Mouse (Mus musculus): ENCODE data around the gene Slc25a53.
A peak's percentile ranks its signal among the peaks of the same experiment; 100 is the strongest.

- TF ChIP-seq CTCF (IDR thresholded peaks at IDR 0.05; ENCODE audit: borderline replicate concordance, extremely low read depth, insufficient read depth, insufficient read length), result no peak
- peak; percentile 12; the same call in 1 of the 2 replicates for TF ChIP-seq POLR2A (IDR thresholded peaks at IDR 0.05; ENCODE audit: borderline replicate concordance, extremely low read depth, insufficient read depth, insufficient read length, poor library complexity, severe bottlenecking)
These were observed 61.5 kb downstream of the Slc25a53 start, which contains the start of the genes Tmsb15l and Tmsb15b1 for GRCm38 (mm10) chrX:136976424-136977084.
